Mouse (Mus musculus): ENCODE measurements around the gene Hist1h4c.
A peak's percentile ranks its signal among the peaks of the same experiment; 100 is the strongest.

- TF ChIP-seq POLR2A (IDR thresholded peaks at IDR 0.05; ENCODE audit: extremely low read depth, insufficient read depth, low read length), result 0 out of 2 replicates have a peak, but pooled peaks have one; percentile 28
- no peak for TF ChIP-seq CTCF (IDR thresholded peaks at IDR 0.05; ENCODE audit: low read depth, low read length)
Observed at GRCm38 (mm10) chr13:23683755-23684281, 14.4 kb downstream of the Hist1h4c start, which contains the start of the genes Hist1h2ac and Hist1h2bc.

Data from liver, adult 2 months (tissue).